Mouse (Mus musculus): Measurements from ENCODE around the gene Ep400.
A peak's percentile ranks its signal among the peaks of the same experiment; 100 is the strongest.

Ep400 gene

GRCm38 (mm10) chr5:110664041-110664440, 106.5 kb downstream of the Ep400 start:
- no peak for DNase-seq (ENCODE audit: low spot score)

GRCm38 (mm10) chr5:110659682-110660081, 110.8 kb downstream of the Ep400 start:
- no peak for DNase-seq (ENCODE audit: low spot score)

GRCm38 (mm10) chr5:110653686-110654085, 116.8 kb downstream of the Ep400 start:
- DNase-seq (ENCODE audit: low spot score) = no peak

- peak; percentile 94 for DNase-seq (ENCODE audit: low spot score)
Measured at GRCm38 (mm10) chr5:110652719-110653648, 117.5 kb downstream of the Ep400 start, which contains the start of the genes Noc4l and Ddx51. Noc4l (minus strand) TSS chr5:110653417. Ddx51 (plus strand) TSS chr5:110653451.

- DNase-seq (ENCODE audit: low spot score) = no peak
Measured at GRCm38 (mm10) chr5:110646377-110646776, 124.1 kb downstream of the Ep400 start.

GRCm38 (mm10) chr5:110639459-110639858, 131.1 kb downstream of the Ep400 start:
- peak; percentile 58 for DNase-seq (ENCODE audit: low spot score)

- no peak for DNase-seq (ENCODE audit: low spot score)
Measured at GRCm38 (mm10) chr5:110638306-110639074, 132.0 kb downstream of the Ep400 start.

- DNase-seq (ENCODE audit: low spot score) = no peak
Measured at GRCm38 (mm10) chr5:110635951-110636707, 134.4 kb downstream of the Ep400 start.

- no peak for DNase-seq (ENCODE audit: low spot score)
Measured at GRCm38 (mm10) chr5:110629525-110630120, 140.9 kb downstream of the Ep400 start.

- no peak for DNase-seq (ENCODE audit: low spot score)
Measured at GRCm38 (mm10) chr5:110628156-110628555, 142.4 kb downstream of the Ep400 start.

- no peak for DNase-seq (ENCODE audit: low spot score)
Measured at GRCm38 (mm10) chr5:110627351-110627750, 143.2 kb downstream of the Ep400 start.

- DNase-seq (ENCODE audit: low spot score) = no peak
Measured at GRCm38 (mm10) chr5:110624319-110624718, 146.2 kb downstream of the Ep400 start.

GRCm38 (mm10) chr5:110619226-110619625, 151.3 kb downstream of the Ep400 start:
- no peak for DNase-seq (ENCODE audit: low spot score)
